Mouse (Mus musculus): Measurements from ENCODE around the gene Gmip. TPM values are rescaled to one million over a fixed set of nuclear protein-coding genes. Genes with fewer than 3 reads are reported as not detected.

The Gmip gene
- polyA plus RNA-seq, 1 experiment from 2014 or later: 11.9 TPM

DNA sequence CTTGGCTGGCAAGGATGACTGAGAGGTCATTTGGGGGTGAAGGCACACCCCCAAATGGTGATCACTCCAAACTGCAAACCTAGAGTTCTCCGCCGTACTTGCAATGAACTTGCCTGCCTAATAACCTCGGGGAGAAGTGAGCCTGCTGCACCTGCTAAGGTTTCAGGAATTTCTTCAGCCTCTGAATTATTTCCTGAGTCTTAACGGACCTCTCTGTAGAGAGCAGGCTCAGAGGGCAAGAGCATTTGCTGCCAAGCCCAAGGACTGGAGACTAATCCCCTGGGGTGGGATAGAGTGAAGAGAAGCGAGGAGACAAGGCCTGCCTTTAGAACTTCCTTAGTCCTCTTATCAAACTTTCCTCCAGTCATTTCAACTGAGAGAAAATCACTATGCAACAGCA, 18.7 kb upstream of the Gmip start:
- H3K4me2 ChIP-seq (replicated peaks; ENCODE audit: low read depth, low read length): 0 out of 2 replicates have a peak overlapping the region, but pooled peaks have one; percentile 79
- 65% methylated on average over 5 of the region's 5 CpGs for WGBS
- peak overlapping the region; percentile 95; the same call in 1 of the 2 replicates for H3K4me3 ChIP-seq (ENCODE audit: low read depth, low read length)

DNA sequence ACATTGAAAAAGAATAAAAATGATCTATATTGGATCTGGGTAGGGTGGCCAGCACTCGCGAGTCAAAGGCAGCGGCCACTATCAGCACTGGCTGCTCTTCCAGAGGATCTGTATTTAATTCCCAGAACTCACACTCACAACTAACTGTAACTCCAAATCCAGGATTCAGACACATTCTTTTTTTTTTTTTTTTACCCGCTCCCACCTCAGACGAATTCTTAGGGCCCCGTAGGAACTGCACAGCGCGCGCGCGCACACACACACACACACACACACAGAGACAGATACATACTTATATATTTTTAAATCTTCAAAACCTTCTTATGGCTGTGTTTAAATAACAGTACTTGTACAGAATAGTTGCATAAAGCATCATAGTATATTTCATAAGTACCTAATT, 18.1 kb upstream of the Gmip start:
- H3K4me1 ChIP-seq (ENCODE audit: control insufficient read depth, insufficient read depth, low read length): peaks cover 10% of the 10 kb centered on the region
- H3K4me3 ChIP-seq (ENCODE audit: low read depth, low read length): peak overlapping the region; percentile 95
- no peaks in the 10 kb centered on the region for H3K27me3 ChIP-seq (ENCODE audit: control insufficient read depth, insufficient read depth, low read length)
- H3K36me3 ChIP-seq (ENCODE audit: control insufficient read depth, insufficient read depth, low read length): peaks cover 15% of the 10 kb centered on the region
- peak overlapping the region; percentile 79 for H3K4me2 ChIP-seq (replicated peaks; ENCODE audit: low read depth, low read length)
- 27% methylated on average over 11 of the region's 11 CpGs for WGBS
- H3K9me3 ChIP-seq (ENCODE audit: control insufficient read depth, low read depth, low read length): no peaks in the 10 kb centered on the region
- peak overlapping the region; percentile 66; the same call in 1 of the 2 replicates for H3K27ac ChIP-seq (ENCODE audit: low read length)
- ATAC-seq (ENCODE audit: insufficient number of reproducible peaks, insufficient read depth, low FRiP score, low read depth): no peak
- H3K9ac ChIP-seq (replicated peaks; ENCODE audit: low read depth, low read length): peak overlapping the region; percentile 87

More for the DNA sequence above, 18.7 kb upstream of the Gmip start:
- Histone ChIP-seq H3K9ac (replicated peaks; ENCODE audit: low read depth, low read length) (no peak overlapping the region), H3K27me3 (ENCODE audit: control insufficient read depth, insufficient read depth, low read length) (no peaks in the 10 kb centered on the region), H3K9me3 (ENCODE audit: control insufficient read depth, low read depth, low read length) (no peaks in the 10 kb centered on the region), H3K36me3 (ENCODE audit: control insufficient read depth, insufficient read depth, low read length) (peaks cover 9% of the 10 kb centered on the region), H3K4me1 (ENCODE audit: control insufficient read depth, insufficient read depth, low read length) (peaks cover 10% of the 10 kb centered on the region), H3K27ac (ENCODE audit: low read length) (no peak overlapping the region)
- ATAC-seq (ENCODE audit: insufficient number of reproducible peaks, insufficient read depth, low FRiP score, low read depth): no peak

DNA sequence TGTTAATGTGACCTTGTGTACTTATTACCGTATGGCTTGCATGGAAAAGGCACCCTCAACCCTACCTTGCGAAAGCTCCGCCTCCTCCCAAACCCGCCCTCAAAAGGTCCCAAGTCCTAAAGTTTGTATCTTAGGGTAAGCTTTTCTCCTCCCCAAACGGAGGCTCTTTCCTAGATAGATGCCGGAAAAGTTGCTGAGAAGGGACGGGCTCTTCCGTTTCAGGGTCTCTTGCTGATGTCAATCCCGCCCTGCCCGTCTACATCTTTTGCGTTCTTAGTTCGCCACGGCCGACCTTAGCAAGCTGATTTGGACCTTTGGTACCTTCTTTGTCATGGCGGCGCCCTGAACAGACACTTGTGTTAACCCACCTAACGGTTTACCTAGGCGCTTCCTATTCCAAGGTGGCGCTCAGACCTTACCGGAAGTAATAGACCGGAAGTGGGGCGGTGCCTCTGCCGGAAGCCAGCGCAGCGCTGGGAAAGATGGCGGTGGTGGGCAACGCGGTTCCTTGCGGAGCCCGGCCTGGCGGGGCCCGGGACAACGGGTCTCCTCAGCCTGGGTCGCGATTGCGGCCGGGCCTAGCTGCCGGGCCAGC, 17.6 kb upstream of the Gmip start, which contains the start of the genes Atp13a1 and Zfp866:
Atp13a1 (plus strand) TSS at position 391 of the 595 bp plus-strand sequence.
Zfp866 (minus strand) TSS at position 406 of the 595 bp plus-strand sequence.
- Histone ChIP-seq H3K4me2 (replicated peaks; ENCODE audit: low read depth, low read length) (peak within 1 kb of the TSS; percentile 79), H3K27ac (ENCODE audit: low read length) (peak within 1 kb of the TSS; percentile 66), H3K36me3 (ENCODE audit: control insufficient read depth, insufficient read depth, low read length) (peaks cover 16% of the 10 kb centered on the region), H3K4me3 (ENCODE audit: low read depth, low read length) (peak within 1 kb of the TSS; percentile 95), H3K27me3 (ENCODE audit: control insufficient read depth, insufficient read depth, low read length) (no peaks in the 10 kb centered on the region), H3K4me1 (ENCODE audit: control insufficient read depth, insufficient read depth, low read length) (peaks cover 10% of the 10 kb centered on the region), H3K9me3 (ENCODE audit: control insufficient read depth, low read depth, low read length) (no peaks in the 10 kb centered on the region), H3K9ac (replicated peaks; ENCODE audit: low read depth, low read length) (peak within 1 kb of the TSS; percentile 87)
- ATAC-seq (ENCODE audit: insufficient number of reproducible peaks, insufficient read depth, low FRiP score, low read depth): peak; percentile 93
- WGBS: under 1% methylated on average over 38 of the region's 38 CpGs

DNA sequence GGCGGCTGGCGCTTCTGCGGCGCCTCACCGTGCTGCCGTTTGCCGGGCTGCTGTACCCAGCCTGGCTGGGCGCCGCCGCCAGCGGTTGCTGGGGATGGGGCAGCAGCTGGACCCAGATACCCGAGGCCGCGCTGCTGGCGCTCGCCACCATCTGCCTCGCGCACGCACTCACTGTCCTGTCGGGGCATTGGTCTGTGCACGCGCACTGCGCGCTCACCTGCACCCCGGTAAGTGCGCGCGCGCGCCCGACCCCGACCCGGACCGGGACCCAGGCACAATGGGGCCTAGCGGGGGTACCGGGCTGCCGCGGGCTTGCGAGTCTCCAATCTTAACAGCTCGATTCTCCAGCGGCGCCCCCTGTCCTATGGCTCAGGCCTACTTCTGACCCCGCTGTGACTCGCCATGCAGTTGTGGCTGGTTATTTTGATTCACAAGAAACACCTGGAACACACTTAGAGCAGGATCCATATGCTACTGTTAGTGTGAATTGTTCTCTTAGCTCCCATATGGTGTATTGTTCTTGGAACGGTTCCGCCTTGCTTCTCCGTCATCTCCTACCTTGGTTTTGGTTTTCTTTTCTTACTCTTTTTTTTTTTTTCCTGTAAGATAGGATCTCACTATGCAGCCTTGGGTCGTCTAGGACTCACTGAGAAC, 16.9 kb upstream of the Gmip start:
- Histone ChIP-seq H3K27me3 (ENCODE audit: control insufficient read depth, insufficient read depth, low read length) (no peaks in the 10 kb centered on the region), H3K9ac (replicated peaks; ENCODE audit: low read depth, low read length) (peak overlapping the region; percentile 87), H3K4me3 (ENCODE audit: low read depth, low read length) (peak overlapping the region; percentile 95), H3K9me3 (ENCODE audit: control insufficient read depth, low read depth, low read length) (no peaks in the 10 kb centered on the region), H3K27ac (ENCODE audit: low read length) (peak overlapping the region; percentile 66), H3K36me3 (ENCODE audit: control insufficient read depth, insufficient read depth, low read length) (peaks cover 23% of the 10 kb centered on the region), H3K4me1 (ENCODE audit: control insufficient read depth, insufficient read depth, low read length) (peaks cover 10% of the 10 kb centered on the region), H3K4me2 (replicated peaks; ENCODE audit: low read depth, low read length) (peak overlapping the region; percentile 79)
- ATAC-seq (ENCODE audit: insufficient number of reproducible peaks, insufficient read depth, low FRiP score, low read depth): peak; percentile 64
- WGBS: under 1% methylated on average over 48 of the region's 48 CpGs

DNA sequence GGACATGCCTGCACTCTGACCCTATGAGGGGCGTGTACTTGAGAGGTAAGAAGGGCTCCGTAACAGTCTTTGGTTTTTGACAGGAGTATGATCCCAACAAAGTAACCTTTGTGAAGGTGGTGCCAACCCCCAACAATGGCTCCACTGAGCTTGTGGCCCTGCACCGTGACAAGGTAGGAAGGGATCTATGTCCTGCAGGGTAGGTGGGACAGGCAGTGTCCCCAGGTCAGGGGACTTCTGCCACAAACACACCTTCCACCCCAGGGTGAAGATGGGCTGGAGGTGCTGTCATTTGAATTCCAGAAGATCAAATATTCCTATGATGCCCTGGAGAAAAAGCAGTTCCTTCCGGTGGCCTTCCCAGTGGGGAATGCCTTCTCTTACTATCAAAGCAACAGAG, 14.8 kb upstream of the Gmip start:
- Histone ChIP-seq H3K27ac (ENCODE audit: low read length) (no peak overlapping the region), H3K9me3 (ENCODE audit: control insufficient read depth, low read depth, low read length) (no peaks in the 10 kb centered on the region), H3K4me2 (replicated peaks; ENCODE audit: low read depth, low read length) (no peak overlapping the region), H3K27me3 (ENCODE audit: control insufficient read depth, insufficient read depth, low read length) (no peaks in the 10 kb centered on the region), H3K9ac (replicated peaks; ENCODE audit: low read depth, low read length) (no peak overlapping the region), H3K36me3 (ENCODE audit: control insufficient read depth, insufficient read depth, low read length) (peaks cover 44% of the 10 kb centered on the region), H3K4me3 (ENCODE audit: low read depth, low read length) (no peak overlapping the region), H3K4me1 (ENCODE audit: control insufficient read depth, insufficient read depth, low read length) (peaks cover 10% of the 10 kb centered on the region)
- 89% methylated on average over 4 of the region's 4 CpGs for WGBS
- no peak for ATAC-seq (ENCODE audit: insufficient number of reproducible peaks, insufficient read depth, low FRiP score, low read depth)

DNA sequence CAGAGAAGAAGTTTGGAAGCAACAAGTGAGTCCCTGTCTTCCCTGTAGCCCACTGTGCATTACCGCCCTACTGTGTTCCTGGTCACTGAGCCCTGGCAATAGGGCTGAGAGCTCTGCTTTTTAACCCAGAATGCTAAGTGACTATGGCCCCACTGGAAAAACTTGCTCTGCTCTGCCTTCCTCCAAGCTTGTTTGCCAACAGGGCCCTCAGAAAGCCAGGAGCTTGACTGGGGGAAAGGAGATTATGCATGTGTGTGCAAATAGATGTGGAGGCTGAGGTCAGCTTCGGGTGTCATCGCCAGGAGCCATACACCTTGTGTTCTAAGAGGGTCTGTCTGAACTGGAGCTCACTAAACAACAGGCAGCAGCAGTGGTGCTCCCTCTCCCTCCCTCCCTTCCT, 14.4 kb upstream of the Gmip start:
- peaks cover 48% of the 10 kb centered on the region for H3K36me3 ChIP-seq (ENCODE audit: control insufficient read depth, insufficient read depth, low read length)
- no peak overlapping the region for H3K4me2 ChIP-seq (replicated peaks; ENCODE audit: low read depth, low read length)
- H3K9me3 ChIP-seq (ENCODE audit: control insufficient read depth, low read depth, low read length): no peaks in the 10 kb centered on the region
- H3K27ac ChIP-seq (ENCODE audit: low read length): no peak overlapping the region
- no peak for ATAC-seq (ENCODE audit: insufficient number of reproducible peaks, insufficient read depth, low FRiP score, low read depth)
- H3K27me3 ChIP-seq (ENCODE audit: control insufficient read depth, insufficient read depth, low read length): no peaks in the 10 kb centered on the region
- H3K4me1 ChIP-seq (ENCODE audit: control insufficient read depth, insufficient read depth, low read length): peaks cover 10% of the 10 kb centered on the region
- WGBS: 86% methylated on average over 3 of the region's 3 CpGs
- no peak overlapping the region for H3K4me3 ChIP-seq (ENCODE audit: low read depth, low read length)
- H3K9ac ChIP-seq (replicated peaks; ENCODE audit: low read depth, low read length): no peak overlapping the region

DNA sequence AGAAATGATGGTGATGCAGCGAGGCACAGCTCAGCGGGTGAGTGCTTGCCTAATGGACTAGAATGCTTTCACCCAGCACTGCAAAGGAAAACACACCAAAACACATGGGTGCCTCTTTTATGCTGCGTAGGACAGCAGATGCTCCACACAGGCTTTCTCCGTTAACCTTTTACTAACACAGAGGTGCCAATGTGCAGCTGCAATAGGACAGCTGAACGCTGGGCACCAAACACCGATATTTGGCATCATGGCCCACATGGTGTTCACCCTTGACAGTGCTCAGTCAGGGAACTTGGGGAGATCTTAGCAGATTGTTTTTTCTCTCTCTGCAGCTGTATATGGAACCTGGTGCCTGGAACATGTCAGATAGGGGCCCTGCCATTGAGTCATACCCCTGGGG, 13.6 kb upstream of the Gmip start:
- no peak overlapping the region for H3K27ac ChIP-seq (ENCODE audit: low read length)
- H3K9me3 ChIP-seq (ENCODE audit: control insufficient read depth, low read depth, low read length): no peaks in the 10 kb centered on the region
- peaks cover 10% of the 10 kb centered on the region for H3K4me1 ChIP-seq (ENCODE audit: control insufficient read depth, insufficient read depth, low read length)
- ATAC-seq (ENCODE audit: insufficient number of reproducible peaks, insufficient read depth, low FRiP score, low read depth): no peak
- 93% methylated on average over 6 of the region's 6 CpGs for WGBS
- no peak overlapping the region for H3K4me3 ChIP-seq (ENCODE audit: low read depth, low read length)
- H3K9ac ChIP-seq (replicated peaks; ENCODE audit: low read depth, low read length): no peak overlapping the region
- no peaks in the 10 kb centered on the region for H3K27me3 ChIP-seq (ENCODE audit: control insufficient read depth, insufficient read depth, low read length)
- H3K4me2 ChIP-seq (replicated peaks; ENCODE audit: low read depth, low read length): no peak overlapping the region
- peaks cover 56% of the 10 kb centered on the region for H3K36me3 ChIP-seq (ENCODE audit: control insufficient read depth, insufficient read depth, low read length)

DNA sequence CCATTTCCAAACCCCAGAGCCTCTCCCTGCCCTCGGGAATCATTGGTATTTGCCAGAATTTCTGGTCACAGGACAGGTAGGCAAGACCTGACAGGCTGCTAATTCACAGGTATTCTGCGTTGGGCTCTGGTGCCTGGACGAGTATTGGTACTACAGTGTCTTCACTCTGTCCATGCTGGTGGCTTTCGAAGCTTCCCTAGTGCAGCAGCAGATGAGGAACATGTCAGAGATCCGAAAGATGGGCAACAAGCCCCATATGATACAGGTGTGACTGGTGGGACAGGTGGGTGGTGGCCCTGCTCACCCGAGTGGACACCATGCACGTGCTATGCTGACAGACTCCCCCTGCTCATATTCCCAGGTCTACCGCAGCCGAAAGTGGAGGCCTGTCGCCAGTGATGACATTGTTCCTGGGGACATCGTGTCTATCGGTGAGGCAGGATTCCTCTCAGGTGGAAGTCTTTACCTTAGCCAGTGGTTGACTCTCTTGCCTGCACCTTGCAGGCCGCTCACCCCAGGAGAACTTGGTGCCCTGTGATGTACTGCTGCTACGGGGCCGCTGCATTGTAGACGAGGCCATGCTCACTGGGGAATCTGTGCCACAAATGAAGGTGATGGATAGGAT, 11.6 kb upstream of the Gmip start:
- H3K4me2 ChIP-seq (replicated peaks; ENCODE audit: low read depth, low read length): no peak overlapping the region
- peaks cover 10% of the 10 kb centered on the region for H3K4me1 ChIP-seq (ENCODE audit: control insufficient read depth, insufficient read depth, low read length)
- 97% methylated on average over 16 of the region's 16 CpGs for WGBS
- no peak overlapping the region for H3K4me3 ChIP-seq (ENCODE audit: low read depth, low read length)
- H3K36me3 ChIP-seq (ENCODE audit: control insufficient read depth, insufficient read depth, low read length): peaks cover 72% of the 10 kb centered on the region
- ATAC-seq (ENCODE audit: insufficient number of reproducible peaks, insufficient read depth, low FRiP score, low read depth): no peak
- no peaks in the 10 kb centered on the region for H3K27me3 ChIP-seq (ENCODE audit: control insufficient read depth, insufficient read depth, low read length)
- H3K9me3 ChIP-seq (ENCODE audit: control insufficient read depth, low read depth, low read length): no peaks in the 10 kb centered on the region
- H3K27ac ChIP-seq (ENCODE audit: low read length): no peak overlapping the region
- no peak overlapping the region for H3K9ac ChIP-seq (replicated peaks; ENCODE audit: low read depth, low read length)
